Mouse (Mus musculus) MEL (cell line): Measurements from ENCODE around the gene Limk1.

Experiments
- CHD1 ChIP-seq: IDR thresholded peaks from 2 replicates; pipeline ENCODE4 v1.6.1; 2012; ENCODE audit warnings: low read depth, mild to moderate bottlenecking, inconsistent platforms, low read length, improper control_type of control experiment
- CHD2 ChIP-seq: IDR thresholded peaks from 2 replicates; pipeline ENCODE4 v1.6.1; 2011; ENCODE audit warnings: low read length, improper control_type of control experiment
- CTCF ChIP-seq, 3 experiments: IDR thresholded peaks in 2 of 3; conservative IDR thresholded peaks in 1 of 3; 2 replicates each; pipeline ENCODE4 v1.5.1; 2011 to 2012; ENCODE audit warnings: low read length in 3 of 3, low read depth in 2 of 3, mild to moderate bottlenecking in 2 of 3, improper control_type of control experiment in 1 of 3, inconsistent platforms in 1 of 3, mixed read lengths in 1 of 3, moderate library complexity in 1 of 3; ENCODE audit not compliant: control insufficient read depth in 1 of 3, insufficient read depth in 1 of 3, poor library complexity in 1 of 3, severe bottlenecking in 1 of 3
- E2F4 ChIP-seq: IDR thresholded peaks from 2 replicates; pipeline ENCODE4 v1.6.1; 2011; ENCODE audit warnings: low read depth, low read length, improper control_type of control experiment, borderline replicate concordance
- EP300 ChIP-seq, 2 experiments: IDR thresholded peaks; 2 replicates each; pipeline ENCODE4 v1.6.1; 2011; ENCODE audit warnings: improper control_type of control experiment in 2 of 2, low read length in 2 of 2, low read depth in 1 of 2, mild to moderate bottlenecking in 1 of 2
- MAFK ChIP-seq: IDR thresholded peaks from 2 replicates; pipeline ENCODE4 v1.6.1; 2011; ENCODE audit warnings: low read depth, mild to moderate bottlenecking, low read length, improper control_type of control experiment, borderline replicate concordance
- MAX ChIP-seq: IDR thresholded peaks from 2 replicates; pipeline ENCODE4 v1.6.1; 2011; ENCODE audit warnings: low read length, improper control_type of control experiment
- POLR2A ChIP-seq, 2 experiments: IDR thresholded peaks; 2 replicates each; pipeline ENCODE4 v1.6.1; 2011 to 2012; ENCODE audit warnings: low read length in 2 of 2, mild to moderate bottlenecking in 2 of 2, control low read depth in 1 of 2, improper control_type of control experiment in 1 of 2, low read depth in 1 of 2, moderate library complexity in 1 of 2; ENCODE audit not compliant: control insufficient read depth in 1 of 2, insufficient read depth in 1 of 2, poor library complexity in 1 of 2
- RCOR1 ChIP-seq: IDR thresholded peaks from 2 replicates; pipeline ENCODE4 v1.6.1; 2012; ENCODE audit warnings: low read depth, mild to moderate bottlenecking, inconsistent platforms, low read length, improper control_type of control experiment
- TAL1 ChIP-seq: IDR thresholded peaks from 2 replicates; pipeline ENCODE4 v1.6.1; 2012; ENCODE audit warnings: mild to moderate bottlenecking, inconsistent platforms, low read length, moderate library complexity, mixed read lengths
- ZC3H11A ChIP-seq: IDR thresholded peaks from 2 replicates; pipeline ENCODE4 v1.6.1; 2012; ENCODE audit warnings: low read depth, mild to moderate bottlenecking, inconsistent platforms, low read length, improper control_type of control experiment

DNA sequence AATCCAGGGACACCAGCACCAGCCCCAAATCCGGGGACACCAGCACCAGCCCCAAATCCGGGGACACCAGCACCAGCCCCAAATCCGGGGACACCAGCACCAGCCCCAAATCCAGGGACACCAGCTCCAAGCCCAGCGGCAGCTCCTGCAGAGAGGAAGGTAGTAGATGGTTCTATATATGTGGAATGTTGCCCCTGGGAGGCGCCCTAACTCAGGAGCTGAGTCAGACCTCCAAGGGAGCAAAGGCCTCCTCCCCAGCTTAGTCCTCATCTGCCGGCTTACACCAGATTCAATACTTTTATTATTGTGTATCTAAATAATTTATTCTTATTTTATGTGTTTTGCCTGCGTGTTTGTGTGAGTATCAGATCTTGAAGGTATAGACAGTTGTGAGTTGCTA lies 22.7 kb upstream of the Limk1 start:
- no peak for TF ChIP-seq CHD2
- no peak for TF ChIP-seq POLR2A (IDR thresholded peaks at IDR 0.05; ENCODE audit: control insufficient read depth in 1 of 2, insufficient read depth in 1 of 2, low read depth in 1 of 2, low read length in 2 of 2, poor library complexity in 1 of 2)
- no peak for TF ChIP-seq ZC3H11A
- TF ChIP-seq E2F4, result no peak
- TF ChIP-seq MAX, result no peak
- TF ChIP-seq RCOR1, result no peak
- TF ChIP-seq MAFK, result no peak
- TF ChIP-seq CTCF (IDR thresholded peaks at IDR 0.05 in 2 of 3, conservative IDR thresholded peaks at IDR 0.05 in 1 of 3; ENCODE audit: control insufficient read depth in 1 of 3, insufficient read depth in 1 of 3, low read depth in 2 of 3, low read length in 3 of 3, poor library complexity in 1 of 3, severe bottlenecking in 1 of 3), result no peak
- TF ChIP-seq TAL1, result no peak
- no peak for TF ChIP-seq EP300 (IDR thresholded peaks at IDR 0.05; ENCODE audit: low read depth in 1 of 2, low read length in 2 of 2)
- TF ChIP-seq CHD1, result no peak
